Mouse (Mus musculus): Measurements from ENCODE around the gene Slc16a10.
"Not testable (repeated sequence)": the region's sequence is repeated elsewhere in the genome, so short reads cannot be mapped to it uniquely, and the experiment has no call there.

Gene Slc16a10

GRCm38 (mm10) chr10:40028091-40028490 lies 114.0 kb downstream of the Slc16a10 start:
- DNase-seq (ENCODE audit: low read depth, low spot score) = no peak

GRCm38 (mm10) chr10:40026546-40026945 lies 115.5 kb downstream of the Slc16a10 start:
- no peak for DNase-seq (ENCODE audit: low read depth, low spot score)

- DNase-seq (ENCODE audit: low read depth, low spot score) = no peak
Measured at GRCm38 (mm10) chr10:40025560-40025959, 116.5 kb downstream of the Slc16a10 start.

DNA sequence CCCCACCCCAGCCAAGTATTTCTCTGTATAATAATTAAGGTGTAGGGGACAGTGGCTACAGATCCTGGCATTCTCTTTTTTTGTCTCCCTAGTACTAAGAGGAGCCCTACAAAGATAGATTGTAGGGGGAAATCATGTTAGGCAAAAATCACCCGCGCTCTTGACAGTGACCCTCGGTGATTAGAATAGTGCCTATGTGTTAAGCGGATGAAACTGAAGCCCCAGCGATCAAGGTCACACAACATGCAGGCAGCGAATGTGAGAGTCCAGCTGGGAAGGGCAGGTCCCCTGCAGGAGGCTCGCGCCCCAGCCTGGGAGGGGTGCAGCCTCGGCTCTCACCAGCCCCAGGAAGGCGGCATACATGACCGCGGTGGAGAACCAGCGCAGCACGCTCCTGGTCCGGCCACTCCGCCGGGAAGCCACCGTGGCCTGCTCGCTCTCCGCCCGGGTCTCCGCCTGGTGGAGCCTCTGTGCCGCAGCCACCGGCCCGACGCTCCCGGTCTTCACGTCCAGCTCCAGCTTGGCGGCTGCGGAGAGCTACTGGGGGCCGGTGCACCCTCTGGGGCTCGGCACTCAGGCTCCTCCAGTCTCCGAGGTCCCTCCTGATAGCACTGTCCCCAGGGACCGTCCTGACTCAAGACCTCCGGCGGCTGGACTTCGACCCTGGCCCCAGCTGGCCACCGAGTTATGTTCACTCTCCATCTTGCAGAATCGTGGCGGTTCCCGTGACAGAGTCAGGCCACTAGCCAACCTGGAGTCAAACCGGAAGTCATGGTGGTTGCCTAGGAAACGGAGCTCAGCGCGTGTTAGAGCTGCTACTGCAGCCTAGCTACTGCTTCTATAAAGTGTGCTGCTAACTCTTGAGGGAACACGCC lies 117.3 kb downstream of the Slc16a10 start, which contains the start of gene Mfsd4b1:
Gene Mfsd4b1 (minus strand): TSS at position 715 of the 875 bp plus-strand sequence.
- peak; percentile 84 for DNase-seq (ENCODE audit: low read depth, low spot score)

DNA sequence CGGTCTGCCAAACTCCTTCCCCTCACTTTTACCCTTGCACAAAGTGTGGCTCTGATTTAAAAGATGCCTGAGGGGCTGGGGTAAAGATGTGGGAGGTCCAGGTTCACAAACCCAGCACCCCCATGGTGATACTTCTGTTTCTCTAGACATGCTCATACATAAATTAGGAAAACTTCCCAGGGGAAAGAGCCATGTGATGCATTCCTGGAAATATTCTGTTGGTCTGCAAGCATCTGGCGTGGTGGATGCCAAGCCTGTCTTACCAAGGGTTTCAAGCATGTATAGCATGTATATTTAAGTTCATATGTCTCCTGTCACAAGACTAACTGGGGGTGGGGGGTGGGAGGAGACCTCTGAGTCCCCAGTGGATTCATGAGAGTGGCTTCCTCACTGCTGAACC lies 121.7 kb downstream of the Slc16a10 start:
- no peak for DNase-seq (ENCODE audit: low read depth, low spot score)

- DNase-seq (ENCODE audit: low read depth, low spot score) = no peak
Measured at GRCm38 (mm10) chr10:40019492-40019891, 122.6 kb downstream of the Slc16a10 start.

DNA sequence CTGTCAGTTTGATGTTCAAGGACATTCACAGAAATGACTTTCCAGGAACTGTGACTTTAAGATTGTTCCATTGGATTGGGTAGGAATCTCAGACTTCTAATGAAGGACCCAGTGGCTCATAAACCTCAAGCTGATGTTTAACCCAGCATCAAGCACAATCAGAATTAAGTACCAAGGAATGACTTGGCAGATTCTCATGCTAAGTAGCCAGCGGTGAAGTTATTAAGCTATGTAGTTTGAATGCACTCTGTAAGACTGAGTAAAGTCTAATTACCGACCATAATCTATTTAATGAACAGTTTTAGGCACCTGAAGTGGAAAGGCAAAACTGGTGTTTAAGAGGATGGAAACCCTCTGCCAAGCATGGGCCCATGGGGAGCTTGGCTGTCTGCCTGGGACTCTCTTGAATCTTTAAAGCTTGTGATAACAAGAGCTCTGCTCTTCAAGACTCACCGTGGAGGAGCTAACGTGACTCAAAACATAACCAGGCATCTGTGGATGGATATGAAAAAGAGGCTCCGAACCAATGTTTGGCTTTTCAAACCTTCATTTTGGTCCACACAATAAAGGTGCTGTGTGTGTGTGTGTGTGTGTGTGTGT lies 123.7 kb downstream of the Slc16a10 start:
- no peak for DNase-seq (ENCODE audit: low read depth, low spot score)

- no peak for DNase-seq (ENCODE audit: low read depth, low spot score)
Measured at GRCm38 (mm10) chr10:40009591-40009990, 132.5 kb downstream of the Slc16a10 start.

- DNase-seq (ENCODE audit: low read depth, low spot score) = not testable (repeated sequence)
Measured at GRCm38 (mm10) chr10:40008847-40009246, 133.2 kb downstream of the Slc16a10 start.

- DNase-seq (ENCODE audit: low read depth, low spot score) = no peak
Measured at GRCm38 (mm10) chr10:40007953-40008352, 134.1 kb downstream of the Slc16a10 start.

GRCm38 (mm10) chr10:40006963-40007362 lies 135.1 kb downstream of the Slc16a10 start:
- no peak for DNase-seq (ENCODE audit: low read depth, low spot score)

DNA sequence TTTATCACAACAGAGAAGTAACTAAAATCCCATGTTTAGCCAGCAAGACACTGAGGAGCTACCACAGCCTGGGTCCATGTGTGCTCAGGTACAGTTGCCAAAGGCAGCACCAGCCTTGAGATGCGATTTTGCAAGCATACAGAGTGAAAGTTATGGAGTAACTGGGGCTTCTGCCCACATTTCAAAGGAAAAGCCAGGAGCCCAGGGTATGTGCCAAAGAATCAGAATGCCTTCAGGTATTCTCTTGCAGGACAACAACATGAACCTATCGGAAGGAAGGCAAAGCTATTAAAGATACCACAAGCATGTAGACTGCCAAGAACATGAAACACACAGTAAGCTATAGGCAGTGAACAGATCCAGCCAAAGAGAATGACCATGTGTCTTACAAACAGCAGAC lies 141.3 kb downstream of the Slc16a10 start:
- DNase-seq (ENCODE audit: low read depth, low spot score) = no peak

DNA sequence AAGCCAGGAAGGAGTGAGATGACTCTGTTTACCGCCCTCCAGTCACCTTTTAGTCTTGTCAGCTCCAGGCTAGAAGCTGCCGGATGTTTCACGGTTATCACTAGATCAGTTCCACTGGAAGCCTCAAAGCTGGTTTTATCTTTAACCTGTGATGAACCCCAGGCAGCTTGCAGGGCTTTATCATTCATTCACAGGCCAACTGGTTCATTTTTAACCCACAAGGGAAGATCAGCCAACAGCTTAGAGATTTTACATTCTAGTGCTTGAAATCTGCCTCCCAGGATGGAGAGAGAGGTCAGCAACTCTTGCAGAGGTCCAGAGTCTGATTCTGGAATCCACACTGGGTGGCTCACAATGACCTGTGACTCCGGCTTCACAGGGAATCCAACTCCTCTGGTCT lies 150.9 kb downstream of the Slc16a10 start:
- no peak for DNase-seq (ENCODE audit: low read depth, low spot score)

- no peak for DNase-seq (ENCODE audit: low read depth, low spot score)
Measured at GRCm38 (mm10) chr10:39986466-39986865, 155.6 kb downstream of the Slc16a10 start, which contains the start of gene Mfsd4b5. Mfsd4b5 (minus strand) TSS chr10:39986646.

Data from embryo, embryonic 11.5 days (tissue).